Mouse (Mus musculus) embryonic facial prominence, embryonic 12.5 days (tissue): ENCODE results near the gene Cenph. TPM values are rescaled to one million over a fixed set of nuclear protein-coding genes. Genes with fewer than 3 reads are reported as not detected.

Source experiments
- ATAC-seq: fragments of 200-750 bp; cut with Nextera tagmentation; 2 replicates; pipeline ENCODE4 v1.8.0; 2017; ENCODE audit not compliant: insufficient number of reproducible peaks, insufficient read depth, low FRiP score, low TSS enrichment
- H3K27ac ChIP-seq: fragments of 300-500 bp; sonication (generic); 2 replicates; pipeline ENCODE4 v1.5.1; 2016; ENCODE audit warnings: mild to moderate bottlenecking
- H3K27me3 ChIP-seq: fragments of 300-500 bp; sonication (generic); 2 replicates; pipeline ENCODE4 v1.6.1; 2016; ENCODE audit warnings: mild to moderate bottlenecking, moderate library complexity
- H3K36me3 ChIP-seq: fragments of 300-500 bp; sonication (generic); 2 replicates; pipeline ENCODE4 v1.6.1; 2016; ENCODE audit warnings: mild to moderate bottlenecking
- H3K4me1 ChIP-seq: fragments of 300-500 bp; sonication (generic); 2 replicates; pipeline ENCODE4 v1.6.1; 2016
- H3K4me2 ChIP-seq: fragments of 300-500 bp; sonication (generic); replicated peaks from 2 replicates; pipeline ENCODE4 v1.6.1; 2016; ENCODE audit warnings: mild to moderate bottlenecking, moderate library complexity
- H3K4me3 ChIP-seq: fragments of 300-500 bp; sonication (generic); 2 replicates; pipeline ENCODE4 v1.5.1; 2016; ENCODE audit warnings: mild to moderate bottlenecking
- H3K9ac ChIP-seq: fragments of 300-500 bp; sonication (generic); 2 replicates; pipeline ENCODE4 v1.6.1; 2016; ENCODE audit warnings: mild to moderate bottlenecking, moderate library complexity
- H3K9me3 ChIP-seq: fragments of 300-500 bp; sonication (generic); 2 replicates; pipeline ENCODE4 v1.6.1; 2016; ENCODE audit warnings: mild to moderate bottlenecking, moderate library complexity
- WGBS: fragments of 180-500 bp; shearing (Covaris S2); methylation state at CpG from one replicate; pipeline ENCODE4 v1.1.7; 2016; 5-methylcytosine and 5-hydroxymethylcytosine counted together
- polyA plus RNA-seq: library from polyadenylated mRNA; unstranded; fragments of >200 nt; fragmentation: Nextera tagmentation; extraction: Ambion mirVana; gene quantifications from 2 replicates; pipeline ENCODE4 v1.2.1, GENCODE M21; 2016

The Cenph gene
- polyA plus RNA-seq, 1 experiment from 2014 or later, result 50.3 TPM

DNA sequence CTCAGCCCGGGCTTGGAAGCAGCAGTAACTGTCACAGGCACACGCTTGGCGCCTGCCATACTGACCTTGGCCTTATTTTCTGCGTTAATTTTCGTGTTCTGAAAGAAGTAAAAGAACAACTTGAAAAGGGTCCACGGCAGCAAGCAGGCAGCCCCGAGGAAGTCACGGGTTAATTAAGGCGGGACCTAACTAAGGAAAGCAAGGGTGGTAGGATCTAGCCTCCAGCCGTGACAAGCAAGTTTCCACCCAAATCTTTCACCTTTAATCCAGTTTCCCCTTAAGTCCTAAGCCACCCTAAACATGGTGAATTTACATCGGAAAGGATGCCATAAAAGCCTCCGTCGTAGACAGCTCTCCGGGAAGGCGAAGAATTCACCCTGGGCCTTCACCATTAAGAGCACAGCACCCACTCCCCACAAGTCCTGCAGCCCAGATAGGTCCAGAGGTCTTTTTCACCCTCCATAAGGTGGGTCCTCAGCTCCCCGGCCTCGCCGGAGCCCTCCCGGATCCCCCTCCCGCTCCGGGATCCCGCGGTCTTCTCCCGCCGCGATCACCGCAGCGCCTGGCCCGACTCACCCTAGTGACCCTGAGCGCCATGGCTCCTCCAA is 10.2 kb upstream of the Cenph start:
- peaks cover 16% of the 10 kb centered on the region for H3K4me1 ChIP-seq
- ATAC-seq, result peak; percentile 42; the same call in 1 of the 2 replicates
- no peaks in the 10 kb centered on the region for H3K9me3 ChIP-seq
- H3K27me3 ChIP-seq, result no peaks in the 10 kb centered on the region
- H3K36me3 ChIP-seq, result peaks cover 30% of the 10 kb centered on the region
- H3K4me2 ChIP-seq, result peak overlapping the region; percentile 69
- H3K9ac ChIP-seq, result peak overlapping the region; percentile 72
- H3K27ac ChIP-seq, result peak overlapping the region; percentile 67
- peak overlapping the region; percentile 67 for H3K4me3 ChIP-seq
- WGBS, result under 1% methylated on average over 30 of the region's 30 CpGs

GRCm38 (mm10) chr13:100777491-100777890 is 1.8 kb upstream of the Cenph start:
- ATAC-seq, result no peak
- peaks cover 31% of the 10 kb centered on the region for H3K36me3 ChIP-seq

GRCm38 (mm10) chr13:100776710-100777109 is 1.0 kb upstream of the Cenph start:
- Histone ChIP-seq H3K27me3 (no peaks in the 10 kb centered on the region), H3K4me1 (peaks cover 16% of the 10 kb centered on the region), H3K27ac (no peak overlapping the region), H3K9ac (no peak overlapping the region), H3K4me2 (no peak overlapping the region; the same call in 1 of the 2 replicates), H3K9me3 (no peaks in the 10 kb centered on the region), H3K4me3 (no peak overlapping the region), H3K36me3 (peaks cover 30% of the 10 kb centered on the region)
- no peak for ATAC-seq
- WGBS, result 63% methylated on average over 6 of the region's 6 CpGs

More at GRCm38 (mm10) chr13:100777491-100777890, 1.8 kb upstream of the Cenph start:
- Histone ChIP-seq H3K27me3 (no peaks in the 10 kb centered on the region), H3K4me2 (no peak overlapping the region), H3K4me3 (no peak overlapping the region), H3K27ac (no peak overlapping the region), H3K4me1 (peaks cover 16% of the 10 kb centered on the region), H3K9ac (no peak overlapping the region), H3K9me3 (no peaks in the 10 kb centered on the region)
- 84% methylated on average over 3 of the region's 3 CpGs for WGBS

DNA sequence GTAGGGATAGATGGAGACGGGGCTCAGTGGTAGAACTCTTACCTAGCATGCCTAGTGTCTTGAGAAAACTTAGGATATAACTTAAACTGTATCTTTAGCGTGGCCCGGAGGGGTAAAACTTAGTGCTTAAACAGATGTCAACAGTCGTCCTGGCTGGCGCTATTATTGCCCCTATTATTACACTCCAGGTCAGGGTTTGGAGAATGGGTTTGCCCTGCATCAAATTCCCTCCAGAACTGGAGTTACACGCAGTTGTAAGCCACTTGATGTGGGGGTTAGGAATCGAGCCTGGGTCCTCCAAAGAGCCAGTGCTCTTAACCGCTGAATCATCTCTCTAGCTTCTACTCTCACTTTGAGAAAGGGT is 339 bp upstream of the Cenph start:
- Histone ChIP-seq H3K4me1 (peaks cover 16% of the 10 kb centered on the region), H3K9ac (peak overlapping the region; percentile 70), H3K36me3 (peaks cover 25% of the 10 kb centered on the region; the same call in 1 of the 2 replicates), H3K27ac (0 out of 2 replicates have a peak overlapping the region, but pooled peaks have one; percentile 37), H3K27me3 (no peaks in the 10 kb centered on the region), H3K4me3 (peak overlapping the region; percentile 87), H3K9me3 (no peaks in the 10 kb centered on the region), H3K4me2 (peak overlapping the region; percentile 89)
- ATAC-seq, result no peak
- WGBS, result 16% methylated on average over 8 of the region's 8 CpGs

DNA sequence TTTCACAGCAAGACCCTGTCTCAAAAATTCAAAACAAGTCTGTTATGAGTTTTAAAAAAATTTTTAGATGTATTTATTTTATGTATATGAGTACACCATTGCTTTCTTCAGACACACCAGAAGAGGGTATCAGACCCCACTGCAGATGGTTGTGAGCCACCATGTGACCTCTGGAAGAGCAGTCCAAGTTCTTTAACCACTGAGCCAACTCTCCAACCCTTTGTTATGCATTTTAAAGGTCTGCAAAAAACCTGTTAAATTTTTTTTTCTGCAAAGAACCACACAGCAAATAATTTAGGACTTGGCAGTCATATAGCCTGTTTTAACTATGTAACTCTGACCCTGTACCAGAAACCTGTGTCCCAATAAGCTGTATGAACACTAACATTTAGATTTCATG is 995 bp downstream of the Cenph start:
- peaks cover 28% of the 10 kb centered on the region for H3K36me3 ChIP-seq
- no peak for ATAC-seq
- H3K27ac ChIP-seq, result no peak overlapping the region
- no peaks in the 10 kb centered on the region for H3K9me3 ChIP-seq
- H3K27me3 ChIP-seq, result no peaks in the 10 kb centered on the region
- H3K4me1 ChIP-seq, result peaks cover 16% of the 10 kb centered on the region
- H3K4me3 ChIP-seq, result peak overlapping the region; percentile 87
- peak overlapping the region; percentile 70 for H3K9ac ChIP-seq
- H3K4me2 ChIP-seq, result peak overlapping the region; percentile 89

DNA sequence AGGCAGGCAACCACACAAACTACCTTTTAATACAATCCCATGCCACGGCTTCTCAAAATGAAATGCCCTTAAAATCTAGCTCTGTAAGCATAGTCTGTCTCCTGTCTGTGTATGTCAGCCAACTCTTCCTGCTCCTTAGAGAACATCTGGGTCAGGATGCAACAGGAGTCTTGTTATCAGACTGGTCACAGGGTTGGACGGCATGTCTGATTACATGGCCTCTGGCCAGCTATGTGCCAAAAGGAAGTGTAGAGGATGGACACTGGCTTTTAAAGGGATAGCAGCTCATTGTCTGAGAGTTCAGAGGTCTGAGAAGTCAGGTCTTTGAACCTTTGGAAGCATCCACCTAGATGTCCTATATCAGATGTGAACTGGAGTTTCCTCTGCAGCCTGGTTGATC is 20.4 kb downstream of the Cenph start:
- Histone ChIP-seq H3K4me3 (no peak overlapping the region), H3K27ac (no peak overlapping the region), H3K4me2 (no peak overlapping the region), H3K9me3 (no peaks in the 10 kb centered on the region), H3K36me3 (peaks cover 9% of the 10 kb centered on the region), H3K9ac (no peak overlapping the region), H3K27me3 (no peaks in the 10 kb centered on the region), H3K4me1 (no peaks in the 10 kb centered on the region)
- 89% methylated on average over 2 of the region's 2 CpGs for WGBS
- no peak for ATAC-seq

- no peaks in the 10 kb centered on the region for H3K4me1 ChIP-seq
- peaks cover 2% of the 10 kb centered on the region; the same call in 1 of the 2 replicates for H3K36me3 ChIP-seq
- H3K27ac ChIP-seq, result no peak overlapping the region
- WGBS, result 70% methylated on average over 4 of the region's 4 CpGs
- H3K4me2 ChIP-seq, result no peak overlapping the region
- H3K27me3 ChIP-seq, result no peaks in the 10 kb centered on the region
- no peaks in the 10 kb centered on the region for H3K9me3 ChIP-seq
- H3K9ac ChIP-seq, result no peak overlapping the region
- ATAC-seq, result no peak
- H3K4me3 ChIP-seq, result no peak overlapping the region
Measured at GRCm38 (mm10) chr13:100754186-100754585, 21.5 kb downstream of the Cenph start.

- Histone ChIP-seq H3K36me3 (no peaks in the 10 kb centered on the region), H3K27ac (no peak overlapping the region), H3K4me3 (no peak overlapping the region), H3K4me2 (no peak overlapping the region), H3K4me1 (no peaks in the 10 kb centered on the region), H3K9ac (no peak overlapping the region), H3K27me3 (no peaks in the 10 kb centered on the region), H3K9me3 (no peaks in the 10 kb centered on the region)
- ATAC-seq, result no peak
- 83% methylated on average over 6 of the region's 6 CpGs for WGBS
Measured at GRCm38 (mm10) chr13:100753011-100753410, 22.7 kb downstream of the Cenph start.

GRCm38 (mm10) chr13:100752529-100752928 is 23.2 kb downstream of the Cenph start:
- H3K4me2 ChIP-seq, result no peak overlapping the region
- no peak for ATAC-seq
- no peaks in the 10 kb centered on the region for H3K9me3 ChIP-seq
- 88% methylated on average over 8 of the region's 8 CpGs for WGBS
- no peaks in the 10 kb centered on the region for H3K36me3 ChIP-seq
- H3K4me1 ChIP-seq, result no peaks in the 10 kb centered on the region
- H3K9ac ChIP-seq, result no peak overlapping the region
- no peak overlapping the region for H3K27ac ChIP-seq
- no peaks in the 10 kb centered on the region for H3K27me3 ChIP-seq
- no peak overlapping the region for H3K4me3 ChIP-seq

- WGBS, result 85% methylated on average over 3 of the region's 3 CpGs
Measured at GRCm38 (mm10) chr13:100751402-100751801, 24.3 kb downstream of the Cenph start.

DNA sequence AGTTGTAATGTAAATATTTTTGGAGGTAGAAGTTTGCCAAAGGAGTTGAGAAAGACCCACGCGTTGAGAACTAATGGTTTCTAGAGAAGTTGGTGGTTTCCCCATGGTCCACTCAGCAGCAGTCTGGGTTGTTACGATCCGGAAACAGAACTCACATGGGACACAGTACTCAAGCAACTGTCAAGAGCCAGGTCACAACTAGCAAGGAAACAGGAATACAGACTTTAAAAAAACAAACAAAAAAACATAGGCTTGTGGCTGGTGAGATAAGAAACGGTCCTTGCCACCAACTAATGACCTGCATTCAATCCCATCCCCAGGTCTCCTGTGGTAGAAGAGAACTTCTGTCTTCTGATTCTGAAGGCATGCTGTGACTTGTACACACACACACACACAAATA is 24.9 kb downstream of the Cenph start:
- Histone ChIP-seq H3K27me3 (no peaks in the 10 kb centered on the region), H3K9ac (no peak overlapping the region), H3K9me3 (no peaks in the 10 kb centered on the region), H3K4me3 (no peak overlapping the region), H3K27ac (no peak overlapping the region), H3K4me2 (no peak overlapping the region), H3K4me1 (no peaks in the 10 kb centered on the region), H3K36me3 (no peaks in the 10 kb centered on the region)
- ATAC-seq, result no peak
- 81% methylated on average over 5 of the region's 5 CpGs for WGBS

More at GRCm38 (mm10) chr13:100751402-100751801, 24.3 kb downstream of the Cenph start:
- H3K9me3 ChIP-seq, result no peaks in the 10 kb centered on the region
- no peaks in the 10 kb centered on the region for H3K4me1 ChIP-seq
- H3K36me3 ChIP-seq, result no peaks in the 10 kb centered on the region
- no peaks in the 10 kb centered on the region for H3K27me3 ChIP-seq
- H3K9ac ChIP-seq, result no peak overlapping the region
- no peak overlapping the region for H3K4me3 ChIP-seq
- H3K27ac ChIP-seq, result no peak overlapping the region
- no peak overlapping the region for H3K4me2 ChIP-seq
- no peak for ATAC-seq

DNA sequence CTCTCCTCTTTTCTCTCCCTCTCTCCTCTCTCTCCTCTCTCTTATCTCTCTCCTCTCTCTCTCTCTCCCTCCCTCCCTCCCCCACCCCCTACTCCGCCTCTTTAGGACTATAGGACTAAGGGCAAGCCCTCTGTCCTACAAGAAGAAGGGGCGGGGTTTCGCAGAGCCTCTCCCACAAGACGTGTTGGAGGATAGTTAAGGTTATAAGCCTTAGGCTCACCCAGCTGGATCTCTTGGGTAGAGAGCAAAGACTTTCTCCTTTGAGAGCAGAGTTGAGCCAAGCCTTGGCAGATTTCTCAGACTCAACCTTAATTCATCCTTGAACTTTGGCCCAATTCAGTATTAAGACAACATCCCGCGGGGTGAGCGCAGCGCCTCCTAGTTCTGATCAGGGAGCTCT is 27.1 kb downstream of the Cenph start:
- H3K9me3 ChIP-seq, result no peaks in the 10 kb centered on the region
- 50% methylated on average over 8 of the region's 8 CpGs for whole genome bisulfite sequencing
- no peak overlapping the region for H3K4me2 ChIP-seq
- H3K9ac ChIP-seq, result no peak overlapping the region
- ATAC-seq, result no peak
- no peaks in the 10 kb centered on the region for H3K36me3 ChIP-seq
- H3K27ac ChIP-seq, result no peak overlapping the region
- H3K4me1 ChIP-seq, result no peaks in the 10 kb centered on the region
- no peak overlapping the region for H3K4me3 ChIP-seq
- no peaks in the 10 kb centered on the region for H3K27me3 ChIP-seq
